Mouse (Mus musculus) intestine, embryonic 16.5 days (tissue): ENCODE data around the gene Mettl26. TPM values are rescaled to one million over a fixed set of nuclear protein-coding genes. Genes with fewer than 3 reads are reported as not detected.

ENCODE experiments used
- ATAC-seq: fragments of 200-750 bp; cut with Nextera tagmentation; 2 replicates; pipeline ENCODE4 v1.8.0; 2017; ENCODE audit warnings: moderate TSS enrichment, moderate library complexity
- H3K27ac ChIP-seq: fragments of 300-500 bp; sonication (generic); 2 replicates; pipeline ENCODE4 v1.5.1; 2014; ENCODE audit warnings: mild to moderate bottlenecking, low read length
- H3K27me3 ChIP-seq: fragments of 300-500 bp; sonication (generic); replicated peaks from 2 replicates; pipeline ENCODE4 v1.6.1; 2014; ENCODE audit warnings: low read length, control low read depth, mixed read lengths; ENCODE audit not compliant: control insufficient read depth, insufficient read depth
- H3K36me3 ChIP-seq: fragments of 300-500 bp; sonication (generic); 2 replicates; pipeline ENCODE4 v1.6.1; 2014; ENCODE audit warnings: low read length, control low read depth; ENCODE audit not compliant: control insufficient read depth, insufficient read depth
- H3K4me1 ChIP-seq: fragments of 300-500 bp; sonication (generic); 2 replicates; pipeline ENCODE4 v1.6.1; 2014; ENCODE audit warnings: low read length, control low read depth, mixed read lengths; ENCODE audit not compliant: control insufficient read depth, insufficient read depth
- H3K4me2 ChIP-seq: fragments of 300-500 bp; sonication (generic); 2 replicates; pipeline ENCODE4 v1.6.1; 2014; ENCODE audit warnings: low read depth, low read length, control low read depth
- H3K4me3 ChIP-seq: fragments of 300-500 bp; sonication (generic); 2 replicates; pipeline ENCODE4 v1.5.1; 2014; ENCODE audit warnings: mild to moderate bottlenecking, low read length
- H3K9ac ChIP-seq: fragments of 300-500 bp; sonication (generic); 2 replicates; pipeline ENCODE4 v1.6.1; 2014; ENCODE audit warnings: low read depth, low read length
- H3K9me3 ChIP-seq: fragments of 300-500 bp; sonication (generic); 2 replicates; pipeline ENCODE4 v1.6.1; 2016; ENCODE audit warnings: low read length, control low read depth; ENCODE audit not compliant: control insufficient read depth
- WGBS: fragments of 180-500 bp; shearing (Covaris S2); extraction: QIAGEN DNeasy Blood & Tissue Kit; methylation state at CpG from one replicate; pipeline ENCODE4 v1.1.7; 2014; 5-methylcytosine and 5-hydroxymethylcytosine counted together
- polyA plus RNA-seq: library from polyadenylated mRNA; unstranded; fragments of >200 nt; fragmentation: Nextera tagmentation; extraction: Ambion mirVana; gene quantifications from 2 replicates; pipeline ENCODE4 v1.2.1, GENCODE M21; 2015

The Mettl26 gene
- polyA plus RNA-seq, 1 experiment from 2014 or later: 66.9 TPM

GRCm38 (mm10) chr17:25835816-25836215 lies 39.1 kb upstream of the Mettl26 start:
- no peaks in the 10 kb centered on the region for H3K27me3 ChIP-seq
- H3K4me3 ChIP-seq: no peak overlapping the region; the same call in 1 of the 2 replicates
- H3K4me2 ChIP-seq: no peak overlapping the region
- 91% methylated on average over 16 of the region's 16 CpGs for WGBS
- H3K36me3 ChIP-seq: peaks cover 10% of the 10 kb centered on the region
- no peak overlapping the region for H3K27ac ChIP-seq
- H3K9me3 ChIP-seq: no peaks in the 10 kb centered on the region
- 0 out of 2 replicates have a peak overlapping the region, but pooled peaks have one; percentile 72 for H3K9ac ChIP-seq
- ATAC-seq: no peak
- H3K4me1 ChIP-seq: peaks cover 54% of the 10 kb centered on the region

GRCm38 (mm10) chr17:25836397-25837075 lies 38.3 kb upstream of the Mettl26 start:
- no peak for ATAC-seq
- Histone ChIP-seq H3K9ac (peak overlapping the region; percentile 72), H3K36me3 (peaks cover 11% of the 10 kb centered on the region; the same call in 1 of the 2 replicates), H3K4me1 (peaks cover 47% of the 10 kb centered on the region), H3K27me3 (no peaks in the 10 kb centered on the region), H3K9me3 (no peaks in the 10 kb centered on the region), H3K4me2 (peak overlapping the region; percentile 87), H3K4me3 (peak overlapping the region; percentile 43), H3K27ac (peak overlapping the region; percentile 3)
- WGBS: 21% methylated on average over 23 of the region's 23 CpGs

- H3K4me1 ChIP-seq: peaks cover 41% of the 10 kb centered on the region
- peaks cover 16% of the 10 kb centered on the region; the same call in 1 of the 2 replicates for H3K36me3 ChIP-seq
- H3K27ac ChIP-seq: peak within 1 kb of the TSS; percentile 3
- ATAC-seq: no peak
- H3K9ac ChIP-seq: peak within 1 kb of the TSS; percentile 72
- H3K4me2 ChIP-seq: peak within 1 kb of the TSS; percentile 87
- WGBS: 4% methylated on average over 29 of the region's 29 CpGs
- H3K9me3 ChIP-seq: no peaks in the 10 kb centered on the region
- no peaks in the 10 kb centered on the region for H3K27me3 ChIP-seq
- H3K4me3 ChIP-seq: peak within 1 kb of the TSS; percentile 43
Measured at GRCm38 (mm10) chr17:25837076-25837410, 37.8 kb upstream of the Mettl26 start, which contains the start of gene Rhbdl1. TSS of gene Rhbdl1 (minus strand) at chr17:25837295.

GRCm38 (mm10) chr17:25837533-25837932 lies 37.3 kb upstream of the Mettl26 start:
- H3K4me2 ChIP-seq: peak overlapping the region; percentile 87
- no peaks in the 10 kb centered on the region for H3K9me3 ChIP-seq
- H3K36me3 ChIP-seq: peaks cover 19% of the 10 kb centered on the region; the same call in 1 of the 2 replicates
- no peak for ATAC-seq
- H3K27me3 ChIP-seq: no peaks in the 10 kb centered on the region
- peak overlapping the region; percentile 72 for H3K9ac ChIP-seq
- 49% methylated on average over 3 of the region's 3 CpGs for WGBS
- peaks cover 39% of the 10 kb centered on the region for H3K4me1 ChIP-seq
- peak overlapping the region; percentile 3; the same call in 1 of the 2 replicates for H3K27ac ChIP-seq
- H3K4me3 ChIP-seq: no peak overlapping the region; the same call in 1 of the 2 replicates

- peaks cover 19% of the 10 kb centered on the region; the same call in 1 of the 2 replicates for H3K36me3 ChIP-seq
- no peak overlapping the region for H3K4me3 ChIP-seq
- no peaks in the 10 kb centered on the region for H3K9me3 ChIP-seq
- no peak overlapping the region for H3K4me2 ChIP-seq
- H3K4me1 ChIP-seq: peaks cover 47% of the 10 kb centered on the region
- peak overlapping the region; percentile 60 for H3K27ac ChIP-seq
- no peak for ATAC-seq
- H3K27me3 ChIP-seq: no peaks in the 10 kb centered on the region
- 0 out of 2 replicates have a peak overlapping the region, but pooled peaks have one; percentile 26 for H3K9ac ChIP-seq
- 84% methylated on average over 4 of the region's 4 CpGs for WGBS
Measured at GRCm38 (mm10) chr17:25838904-25839303, 36.0 kb upstream of the Mettl26 start.

- peak overlapping the region; percentile 60 for H3K27ac ChIP-seq
- no peak overlapping the region for H3K4me3 ChIP-seq
- H3K27me3 ChIP-seq: no peaks in the 10 kb centered on the region
- H3K9ac ChIP-seq: peak overlapping the region; percentile 2; the same call in 1 of the 2 replicates
- ATAC-seq: peak; percentile 56
- peaks cover 19% of the 10 kb centered on the region; the same call in 1 of the 2 replicates for H3K36me3 ChIP-seq
- H3K4me1 ChIP-seq: peaks cover 40% of the 10 kb centered on the region
- H3K9me3 ChIP-seq: no peaks in the 10 kb centered on the region
- peak overlapping the region; percentile 18; the same call in 1 of the 2 replicates for H3K4me2 ChIP-seq
- WGBS: 77% methylated on average over 14 of the region's 14 CpGs
Measured at GRCm38 (mm10) chr17:25839455-25840235, 35.2 kb upstream of the Mettl26 start.

GRCm38 (mm10) chr17:25840519-25840918 lies 34.4 kb upstream of the Mettl26 start:
- Histone ChIP-seq H3K36me3 (peaks cover 19% of the 10 kb centered on the region; the same call in 1 of the 2 replicates), H3K4me1 (peaks cover 35% of the 10 kb centered on the region), H3K4me2 (no peak overlapping the region), H3K9me3 (no peaks in the 10 kb centered on the region), H3K27me3 (no peaks in the 10 kb centered on the region), H3K4me3 (no peak overlapping the region), H3K27ac (no peak overlapping the region), H3K9ac (no peak overlapping the region)
- WGBS: 94% methylated on average over 6 of the region's 6 CpGs
- ATAC-seq: no peak

- H3K27me3 ChIP-seq: no peaks in the 10 kb centered on the region
- ATAC-seq: no peak
- H3K9ac ChIP-seq: no peak within 1 kb of the TSS
- H3K4me3 ChIP-seq: no peak within 1 kb of the TSS
- no peaks in the 10 kb centered on the region for H3K9me3 ChIP-seq
- H3K4me2 ChIP-seq: no peak within 1 kb of the TSS
- WGBS: 94% methylated on average over 22 of the region's 22 CpGs
- peaks cover 27% of the 10 kb centered on the region for H3K4me1 ChIP-seq
- H3K36me3 ChIP-seq: peaks cover 19% of the 10 kb centered on the region; the same call in 1 of the 2 replicates
- H3K27ac ChIP-seq: no peak within 1 kb of the TSS
Measured at GRCm38 (mm10) chr17:25841117-25841880, 33.6 kb upstream of the Mettl26 start, which contains the start of gene Gm20683. TSS of gene Gm20683 (minus strand) at chr17:25841763.
